Mouse (Mus musculus): ENCODE results near the gene Coil.

The Coil gene

DNA sequence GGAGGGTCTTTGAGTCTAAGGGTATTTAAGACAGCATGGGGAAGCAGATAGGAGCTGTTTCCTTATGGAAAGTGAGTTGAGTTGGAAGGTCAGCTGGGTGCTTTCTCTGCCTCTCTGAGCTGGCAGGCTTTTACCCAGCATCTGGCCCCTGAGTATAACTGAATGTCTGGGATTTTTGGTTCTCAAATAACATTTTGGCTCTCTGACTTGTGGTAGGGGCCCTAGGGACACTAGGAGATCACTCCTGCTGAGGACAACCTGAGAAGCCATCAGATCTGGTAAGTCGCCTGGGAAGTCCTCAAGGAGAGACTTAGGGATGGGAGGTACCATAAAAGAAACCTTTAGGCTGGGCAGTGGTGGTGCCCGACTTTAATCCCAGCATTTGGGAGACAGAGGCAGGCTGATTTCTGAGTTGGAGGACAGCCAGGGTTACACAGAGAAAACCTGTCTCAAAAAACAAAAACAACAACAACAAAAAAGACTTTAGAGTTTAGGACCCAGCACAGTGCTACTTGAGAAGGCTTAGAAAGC is at the start of gene Coil:
Gene Coil (plus strand): TSS at position 51 of the 531 bp plus-strand sequence.
- no peak for DNase-seq (ENCODE audit: low read depth, low spot score)

DNA sequence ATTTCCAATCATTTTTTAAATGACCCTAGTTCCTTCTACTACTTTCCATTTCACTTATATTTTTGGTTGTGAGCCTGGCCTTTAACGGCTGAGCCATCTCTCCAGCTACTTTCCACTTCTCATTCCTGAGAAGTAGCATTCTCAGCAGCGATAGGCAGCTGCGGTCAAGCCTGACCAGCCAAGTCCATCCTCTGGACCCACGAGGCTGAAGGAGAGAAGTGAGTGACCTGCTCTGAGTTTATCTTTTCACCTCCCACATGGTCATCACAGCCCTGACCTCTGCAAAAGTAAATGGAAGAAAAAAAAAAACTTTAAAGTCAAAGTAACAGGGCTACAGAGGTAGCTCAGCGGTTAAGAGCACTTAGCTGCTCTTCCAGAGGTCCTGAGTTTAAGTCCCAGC is 43.5 kb upstream of the Coil start:
- DNase-seq (ENCODE audit: low read depth, low spot score): no peak

GRCm38 (mm10) chr11:88931692-88932530 is 38.1 kb upstream of the Coil start:
- DNase-seq (ENCODE audit: low read depth, low spot score): no peak

GRCm38 (mm10) chr11:88933030-88933429 is 37.0 kb upstream of the Coil start:
- no peak for DNase-seq (ENCODE audit: low read depth, low spot score)

GRCm38 (mm10) chr11:88934089-88935000 is 35.7 kb upstream of the Coil start:
- DNase-seq (ENCODE audit: low read depth, low spot score): no peak

- DNase-seq (ENCODE audit: low read depth, low spot score): no peak
These were observed 32.2 kb upstream of the Coil start for GRCm38 (mm10) chr11:88937886-88938285.

DNA sequence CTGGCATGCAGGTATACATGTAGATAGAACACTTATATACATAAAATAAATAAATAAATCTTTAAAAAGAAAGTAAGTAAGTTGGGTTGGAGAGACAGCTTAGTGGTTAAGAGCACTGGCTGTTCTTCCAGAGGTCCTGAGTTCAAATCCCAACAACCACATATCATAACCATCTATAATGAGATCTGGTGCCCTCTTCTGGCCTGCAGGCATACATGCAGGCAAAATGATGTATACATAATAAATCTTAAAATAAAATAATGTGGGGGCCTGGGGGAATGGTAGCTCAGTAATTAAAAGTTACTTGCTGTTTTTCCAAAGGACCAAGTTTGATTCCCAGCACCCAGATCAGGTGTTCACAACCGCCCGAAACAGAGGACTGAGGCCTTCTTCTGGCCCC is 31.3 kb upstream of the Coil start:
- no peak for DNase-seq (ENCODE audit: low read depth, low spot score)

GRCm38 (mm10) chr11:88939634-88940033 is 30.4 kb upstream of the Coil start:
- no peak for DNase-seq (ENCODE audit: low read depth, low spot score)

DNA sequence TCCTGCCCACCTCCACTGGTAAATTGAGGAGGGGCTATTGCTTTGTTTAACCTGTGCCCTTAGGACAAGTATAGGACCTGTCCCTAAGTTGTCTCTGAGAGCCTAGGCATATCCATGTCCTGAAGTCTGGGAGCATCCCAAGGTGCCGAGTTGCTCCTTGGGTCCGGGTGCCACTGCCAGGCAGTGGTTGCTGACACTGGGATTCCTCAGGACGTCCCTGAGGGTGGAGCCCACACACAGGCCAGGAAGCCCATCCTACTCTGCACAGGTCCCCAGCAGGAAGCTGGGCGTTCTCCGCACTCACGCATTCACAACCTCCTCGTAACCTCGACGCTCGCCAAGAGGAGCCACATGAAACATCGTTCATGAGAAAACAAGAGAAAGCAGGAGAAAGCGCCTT is 28.6 kb upstream of the Coil start:
- DNase-seq (ENCODE audit: low read depth, low spot score): no peak

DNA sequence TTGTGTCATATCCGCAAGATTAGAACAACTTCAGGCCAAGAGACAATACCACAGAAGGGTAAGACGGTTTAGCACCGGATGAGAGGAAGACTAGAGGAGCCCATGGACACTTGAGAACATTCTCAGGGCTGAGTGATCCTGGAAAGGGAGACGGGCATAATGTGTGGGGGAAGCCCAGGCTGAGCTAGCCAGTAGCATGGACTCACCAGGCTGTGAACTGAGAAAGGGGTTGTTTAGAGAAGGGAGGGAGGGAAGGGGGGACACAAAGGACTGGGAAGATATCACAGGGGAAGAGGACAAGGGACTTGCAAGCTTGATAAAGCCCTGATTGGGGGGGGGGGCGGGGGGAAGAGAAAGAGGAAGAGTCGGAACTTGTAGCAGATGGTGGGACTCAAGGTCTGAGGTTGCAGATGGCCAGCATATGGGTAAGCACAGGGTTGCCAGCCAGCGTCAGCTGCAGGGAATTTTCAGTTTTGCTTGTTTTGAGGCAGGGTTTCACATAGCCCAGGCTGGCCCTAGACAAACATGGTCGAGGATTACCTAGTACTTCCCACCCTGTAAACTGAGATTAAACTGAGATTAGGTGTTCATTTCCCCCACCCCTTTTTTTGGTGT is 24.0 kb upstream of the Coil start:
- no peak for DNase-seq (ENCODE audit: low read depth, low spot score)

GRCm38 (mm10) chr11:88948896-88949295 is 21.2 kb upstream of the Coil start:
- no peak for DNase-seq (ENCODE audit: low read depth, low spot score)

DNA sequence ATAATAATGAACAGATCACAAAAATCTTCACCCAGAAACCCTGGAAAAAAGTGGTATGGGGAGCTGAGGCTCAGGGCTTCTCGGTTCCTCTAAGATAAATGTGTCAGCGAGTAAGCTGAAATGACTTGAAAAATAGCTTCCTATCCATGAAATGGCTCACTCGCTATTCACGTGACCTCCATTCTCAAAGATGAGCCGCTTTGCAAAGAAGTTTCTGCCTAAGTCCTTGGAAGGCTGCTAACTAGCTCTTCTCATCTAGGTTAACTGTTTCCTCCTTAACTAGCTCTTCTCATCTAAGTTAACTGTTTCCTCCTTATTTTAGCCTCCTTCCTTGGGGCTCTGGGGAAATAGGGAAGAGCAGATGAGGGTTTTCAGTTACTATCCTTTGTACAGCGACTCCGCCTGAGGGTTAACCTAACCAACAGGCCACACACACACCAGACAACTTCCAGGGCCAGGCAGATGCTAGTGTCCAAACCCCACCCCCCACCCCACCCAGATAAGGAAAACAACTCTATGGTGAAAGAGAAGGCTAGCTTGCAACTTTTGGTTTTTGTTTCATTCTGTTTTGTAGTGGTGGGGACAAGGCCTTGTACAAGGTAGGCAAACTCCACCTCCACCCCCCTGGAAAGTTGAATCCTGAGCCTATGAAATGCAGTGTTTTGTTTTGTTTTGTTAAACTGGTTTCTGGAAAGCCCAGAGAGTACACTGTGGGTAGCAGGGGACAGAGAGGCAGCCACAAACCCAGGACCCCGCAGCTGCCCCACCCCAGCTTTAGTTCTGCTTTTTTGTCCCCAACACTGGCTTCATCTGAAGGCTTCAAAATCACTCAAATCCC is 20.0 kb upstream of the Coil start:
- DNase-seq (ENCODE audit: low read depth, low spot score): no peak

DNA sequence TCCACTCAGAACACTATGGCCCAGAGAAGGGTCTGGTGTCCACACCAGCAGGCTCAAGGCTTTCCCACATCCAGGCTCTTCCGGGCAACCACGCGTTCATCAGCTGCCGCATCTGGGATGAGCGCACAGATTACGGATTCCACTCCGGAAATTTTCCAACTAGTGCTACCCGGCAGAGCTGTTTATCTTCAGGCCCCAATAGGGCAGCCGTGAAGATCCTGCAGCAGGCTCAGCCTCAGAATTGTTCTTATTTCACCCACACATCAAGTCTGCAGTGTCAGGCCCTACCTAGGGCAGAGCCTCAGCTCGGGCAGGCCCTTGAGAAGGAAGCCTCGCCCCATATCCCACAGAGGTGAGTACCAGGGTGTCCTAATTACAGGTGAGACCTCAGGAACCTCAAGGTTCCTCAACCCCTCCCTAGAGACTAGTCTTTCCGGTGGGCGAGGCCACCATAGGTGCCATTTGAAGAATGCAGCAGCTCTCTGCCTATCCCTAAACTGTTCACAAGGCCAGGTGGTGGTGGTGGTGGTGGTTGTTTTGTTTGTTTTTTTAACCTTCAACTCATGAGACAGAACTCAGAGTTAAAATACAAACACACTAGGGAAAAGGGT is 19.3 kb upstream of the Coil start:
- no peak for DNase-seq (ENCODE audit: low read depth, low spot score)

GRCm38 (mm10) chr11:88951576-88951975 is 18.5 kb upstream of the Coil start:
- DNase-seq (ENCODE audit: low read depth, low spot score): no peak

DNA sequence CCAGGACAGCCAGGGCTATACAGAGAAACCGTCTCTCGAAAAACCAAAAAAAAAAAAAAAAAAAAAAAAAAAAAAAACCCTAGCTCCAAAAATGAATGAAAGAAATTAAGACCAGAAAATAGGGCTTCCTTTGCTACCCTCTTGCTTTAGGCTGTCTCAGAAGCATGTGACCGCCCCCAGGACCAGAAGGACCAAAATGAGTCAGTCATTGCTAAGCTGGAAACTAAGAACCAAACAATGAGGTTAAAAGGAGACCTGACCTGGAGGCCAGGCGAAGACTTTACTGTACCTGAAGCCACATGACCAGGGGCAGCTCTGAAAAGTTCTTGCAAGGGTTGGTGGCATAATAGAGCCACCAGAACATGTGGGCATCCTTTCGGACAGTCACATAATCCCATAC is 17.9 kb upstream of the Coil start:
- no peak for DNase-seq (ENCODE audit: low read depth, low spot score)

GRCm38 (mm10) chr11:88953582-88953981 is 16.5 kb upstream of the Coil start:
- no peak for DNase-seq (ENCODE audit: low read depth, low spot score)

- DNase-seq (ENCODE audit: low read depth, low spot score): peak; percentile 30
These were observed 15.2 kb upstream of the Coil start for GRCm38 (mm10) chr11:88954803-88955202.

DNA sequence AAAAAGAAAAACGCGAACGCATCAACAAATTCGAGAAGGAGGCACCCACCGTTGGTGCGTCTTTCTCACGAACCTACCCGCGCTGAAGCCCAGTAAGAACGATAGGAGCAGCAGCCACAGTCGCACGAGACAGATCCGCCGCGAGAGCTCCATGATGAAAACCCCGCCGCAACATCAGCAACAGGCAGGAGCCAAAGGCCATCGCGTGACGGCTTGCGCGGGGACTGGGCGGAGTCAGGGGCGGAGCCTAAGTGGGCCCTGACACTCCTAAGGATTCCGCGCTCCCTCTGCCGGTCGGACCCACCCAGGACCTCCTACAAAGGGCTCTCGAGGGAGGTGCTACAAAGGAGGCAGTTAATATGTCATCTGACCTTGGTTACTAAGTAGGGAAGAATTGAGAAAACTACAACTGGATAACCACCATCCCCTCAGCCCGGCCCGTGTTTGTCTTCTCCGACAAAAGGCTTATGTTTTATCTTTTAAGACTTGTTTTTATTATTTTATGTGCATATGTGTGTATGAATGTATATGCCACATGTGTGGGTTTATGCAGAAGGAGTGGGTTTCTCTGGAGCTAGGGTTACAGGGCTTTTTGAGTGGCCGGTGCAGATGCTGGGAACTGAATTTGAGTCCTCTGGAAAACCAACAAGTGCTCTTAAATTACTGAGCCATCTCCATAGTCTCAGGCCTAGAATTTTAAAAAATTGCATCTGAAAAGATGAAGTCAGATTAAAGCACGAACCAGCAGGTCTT is 14.7 kb upstream of the Coil start, which contains the start of gene Scpep1:
Gene Scpep1 (minus strand): TSS at position 249 of the 753 bp plus-strand sequence.
- DNase-seq (ENCODE audit: low read depth, low spot score): peak; percentile 94

GRCm38 (mm10) chr11:88958851-88959250 is 11.2 kb upstream of the Coil start:
- DNase-seq (ENCODE audit: low read depth, low spot score): no peak

GRCm38 (mm10) chr11:88966881-88967361 is 3.1 kb upstream of the Coil start, which contains the start of gene Elobl:
Gene Elobl, minus strand, starts transcription at chr11:88966931.
- DNase-seq (ENCODE audit: low read depth, low spot score): no peak
